Mouse (Mus musculus): ENCODE measurements around the gene Gstt3. TPM values are rescaled to one million over a fixed set of nuclear protein-coding genes. Genes with fewer than 3 reads are reported as not detected.

Gene Gstt3
- total and polyA plus RNA-seq, 2 experiments from 2014 or later: 2.1 to 3.2 TPM

DNA sequence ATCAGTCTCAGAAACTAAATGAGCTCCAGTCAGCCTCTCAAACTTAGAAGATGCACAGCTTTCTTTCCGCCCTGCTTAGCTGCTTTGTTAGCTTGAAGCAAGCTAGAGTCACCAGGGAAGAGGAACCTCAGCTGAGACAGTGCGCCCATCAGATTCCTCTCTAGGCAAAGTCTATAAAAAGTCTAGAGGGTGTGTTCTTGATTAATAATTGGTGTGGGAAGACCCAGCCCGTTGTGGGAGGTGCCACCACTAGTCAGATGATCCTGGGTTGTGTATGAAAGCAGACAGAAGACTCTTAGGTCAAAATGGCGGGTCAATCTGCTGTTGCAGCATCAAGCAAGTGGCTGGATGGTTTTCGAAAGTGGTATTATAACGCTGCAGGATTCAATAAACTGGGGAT, 14.4 kb downstream of the Gstt3 start:
- TF ChIP-seq EP300 (IDR thresholded peaks at IDR 0.05; ENCODE audit: low read depth) (no peak), CTCF (IDR thresholded peaks at IDR 0.05; ENCODE audit: low read depth) (no peak)
- Histone ChIP-seq H3K27ac (ENCODE audit: low read depth) (no peak overlapping the region), H3K27me3 (ENCODE audit: control insufficient read depth, insufficient read depth, low read length) (no peaks in the 10 kb centered on the region), H3K9me3 (replicated peaks; ENCODE audit: control insufficient read depth, low read length) (no peaks in the 10 kb centered on the region), H3K4me2 (ENCODE audit: low read depth, low read length) (no peak overlapping the region), H3K9ac (replicated peaks; ENCODE audit: low read depth, low read length) (no peak overlapping the region), H3K4me3 (ENCODE audit: low read depth, low read length) (no peak overlapping the region), H3K36me3 (replicated peaks; ENCODE audit: control insufficient read depth, insufficient read depth, low read length) (no peaks in the 10 kb centered on the region), H3K4me1 (ENCODE audit: control insufficient read depth, insufficient read depth) (no peaks in the 10 kb centered on the region)
- ATAC-seq (ENCODE audit: insufficient read depth, low read depth) (no peak), DNase-seq (ENCODE audit: low spot score) (no peak)
- 87% methylated on average over 6 of the region's 6 CpGs for whole genome bisulfite sequencing

DNA sequence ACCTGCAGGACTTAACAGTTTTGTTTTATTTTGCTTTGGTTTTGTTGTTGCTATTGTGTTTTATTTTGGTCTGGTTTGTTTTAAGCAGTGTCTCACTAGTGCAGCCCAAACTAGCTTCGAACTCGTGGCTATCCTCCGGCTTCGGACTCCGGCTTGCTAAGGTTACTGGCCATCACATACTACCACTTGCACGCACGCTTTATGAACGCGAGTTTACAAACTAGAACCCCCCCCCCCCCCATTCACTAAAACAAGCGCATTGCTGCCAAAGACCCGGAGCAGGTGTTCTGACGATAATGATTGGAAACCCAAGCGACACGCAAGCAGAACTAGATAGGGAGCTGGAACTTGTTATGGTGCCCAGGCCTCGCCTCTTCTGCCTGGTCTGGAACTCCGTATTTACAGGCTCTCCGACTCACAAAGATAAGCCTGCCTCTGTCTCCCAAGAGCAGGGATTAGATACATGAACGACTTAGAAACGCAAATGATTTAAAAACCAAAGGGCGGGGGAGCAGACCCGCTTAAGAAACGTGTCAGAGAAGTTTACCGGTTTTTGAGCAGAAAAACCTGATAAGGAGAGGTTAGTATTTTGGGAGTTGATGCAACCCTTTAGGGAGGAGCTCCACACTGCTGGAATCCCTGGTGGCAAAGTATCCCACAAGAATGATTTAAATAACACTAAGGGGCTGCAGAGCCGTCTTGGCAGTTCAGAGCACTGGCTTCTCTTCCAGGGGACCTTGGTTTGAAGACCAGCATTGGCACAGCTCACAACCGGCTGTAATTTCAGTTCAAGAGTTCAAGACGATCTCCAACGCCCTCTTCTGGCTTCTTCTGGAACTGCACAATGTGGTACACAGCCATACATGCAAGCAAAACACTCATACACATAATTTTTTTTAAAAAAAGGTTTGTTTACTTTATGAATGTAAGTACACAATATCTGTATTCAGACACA, 16.4 kb downstream of the Gstt3 start:
- Histone ChIP-seq H3K9me3 (replicated peaks; ENCODE audit: control insufficient read depth, low read length) (0 out of 2 replicates have a peak, but pooled peaks cover 3% of the 10 kb centered on the region), H3K36me3 (replicated peaks; ENCODE audit: control insufficient read depth, insufficient read depth, low read length) (no peaks in the 10 kb centered on the region), H3K4me1 (ENCODE audit: control insufficient read depth, insufficient read depth) (no peaks in the 10 kb centered on the region), H3K27ac (ENCODE audit: low read depth) (peak overlapping the region; percentile 35), H3K9ac (replicated peaks; ENCODE audit: low read depth, low read length) (peak overlapping the region; percentile 91), H3K27me3 (ENCODE audit: control insufficient read depth, insufficient read depth, low read length) (no peaks in the 10 kb centered on the region), H3K4me2 (ENCODE audit: low read depth, low read length) (peak overlapping the region; percentile 96), H3K4me3 (ENCODE audit: low read depth, low read length) (peak overlapping the region; percentile 82)
- WGBS: under 1% methylated on average over 27 of the region's 27 CpGs
- TF ChIP-seq EP300 (IDR thresholded peaks at IDR 0.05; ENCODE audit: low read depth) (no peak), CTCF (IDR thresholded peaks at IDR 0.05; ENCODE audit: low read depth) (peak; percentile 59)
- ATAC-seq (ENCODE audit: insufficient read depth, low read depth): peak; percentile 10; the same call in 1 of the 2 replicates
- peak; percentile 76 for DNase-seq (ENCODE audit: low spot score)

DNA sequence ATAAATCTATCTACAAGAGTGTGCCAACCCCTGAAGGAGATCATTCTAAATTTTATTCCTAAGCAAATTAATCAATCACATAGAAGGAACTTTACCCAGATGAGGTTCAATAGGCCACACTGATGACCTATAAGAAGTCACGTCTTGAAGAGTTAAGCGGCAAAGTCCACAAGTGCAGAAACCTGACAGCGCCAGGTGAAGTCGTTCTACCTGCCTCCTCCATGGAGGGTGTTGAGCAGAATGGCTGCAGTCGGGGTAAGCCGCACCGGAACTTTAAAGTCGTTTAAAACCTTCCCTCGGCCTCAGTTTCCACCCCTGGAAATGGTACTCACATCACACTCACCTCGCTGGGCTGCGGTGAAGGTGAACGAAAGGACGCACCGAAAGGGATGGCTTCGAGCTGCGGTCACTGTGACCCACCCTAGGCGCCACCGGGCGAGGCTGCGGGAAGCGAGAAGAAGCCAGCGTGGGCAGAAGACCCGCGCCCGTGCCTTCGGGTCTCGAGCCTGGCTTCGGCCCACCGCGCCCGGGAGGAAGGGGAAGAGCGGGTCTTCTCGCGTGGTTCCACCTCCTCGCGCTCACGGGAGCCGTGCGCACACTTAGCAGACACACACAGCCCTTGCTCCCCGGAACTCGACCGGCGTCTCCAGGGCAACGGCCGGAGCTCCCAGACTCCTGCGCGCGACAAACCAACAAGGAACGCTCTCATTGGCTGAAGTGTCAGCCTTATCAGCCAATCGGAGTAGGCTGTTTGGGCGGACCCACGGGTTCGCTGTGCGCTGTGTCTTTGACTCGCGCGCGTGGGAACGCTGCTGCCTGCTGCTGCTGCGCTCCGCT, 17.3 kb downstream of the Gstt3 start, which contains the start of gene Cabin1:
TSS of gene Cabin1 (minus strand) at position 660 of the 837 bp plus-strand sequence.
- no peak for TF ChIP-seq CTCF (IDR thresholded peaks at IDR 0.05; ENCODE audit: low read depth)
- 0 out of 2 replicates have a peak, but pooled peaks have one; percentile 41 for TF ChIP-seq EP300 (IDR thresholded peaks at IDR 0.05; ENCODE audit: low read depth)
- Histone ChIP-seq H3K4me3 (ENCODE audit: low read depth, low read length) (peak within 1 kb of the TSS; percentile 82), H3K27me3 (ENCODE audit: control insufficient read depth, insufficient read depth, low read length) (no peaks in the 10 kb centered on the region), H3K27ac (ENCODE audit: low read depth) (peak within 1 kb of the TSS; percentile 64), H3K9me3 (replicated peaks; ENCODE audit: control insufficient read depth, low read length) (0 out of 2 replicates have a peak, but pooled peaks cover 3% of the 10 kb centered on the region), H3K9ac (replicated peaks; ENCODE audit: low read depth, low read length) (peak within 1 kb of the TSS; percentile 91), H3K4me2 (ENCODE audit: low read depth, low read length) (peak within 1 kb of the TSS; percentile 96), H3K36me3 (replicated peaks; ENCODE audit: control insufficient read depth, insufficient read depth, low read length) (no peaks in the 10 kb centered on the region), H3K4me1 (ENCODE audit: control insufficient read depth, insufficient read depth) (no peaks in the 10 kb centered on the region)
- DNase-seq (ENCODE audit: low spot score): peak; percentile 97
- under 1% methylated on average over 61 of the region's 61 CpGs for WGBS
- ATAC-seq (ENCODE audit: insufficient read depth, low read depth): peak; percentile 99

DNA sequence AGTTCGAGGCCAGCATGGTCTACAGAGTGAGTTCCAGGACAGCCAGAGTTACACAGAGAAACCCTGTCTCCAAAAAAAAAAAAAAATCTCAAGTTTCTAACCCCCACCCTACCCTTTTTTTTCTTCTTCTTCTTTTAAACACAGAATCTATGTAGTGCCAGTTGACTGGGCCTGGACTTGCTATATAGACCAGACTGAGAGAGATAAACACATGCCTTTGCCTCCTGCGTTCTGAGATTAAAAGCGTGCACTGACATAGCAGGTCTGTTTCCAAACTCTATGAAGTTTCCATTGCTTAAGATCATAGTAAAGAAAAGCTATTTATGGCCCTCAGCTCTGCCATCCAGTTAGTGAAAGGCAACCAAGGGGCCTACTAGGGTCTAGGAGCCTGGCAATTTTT, 18.8 kb downstream of the Gstt3 start:
- 67% methylated on average over 3 of the region's 3 CpGs for WGBS
- no peak for ATAC-seq (ENCODE audit: insufficient read depth, low read depth)
- Histone ChIP-seq H3K9ac (replicated peaks; ENCODE audit: low read depth, low read length) (no peak overlapping the region), H3K4me3 (ENCODE audit: low read depth, low read length) (no peak overlapping the region), H3K27ac (ENCODE audit: low read depth) (no peak overlapping the region), H3K4me1 (ENCODE audit: control insufficient read depth, insufficient read depth) (no peaks in the 10 kb centered on the region), H3K27me3 (ENCODE audit: control insufficient read depth, insufficient read depth, low read length) (no peaks in the 10 kb centered on the region), H3K36me3 (replicated peaks; ENCODE audit: control insufficient read depth, insufficient read depth, low read length) (peaks cover 8% of the 10 kb centered on the region; the same call in 1 of the 2 replicates), H3K4me2 (ENCODE audit: low read depth, low read length) (no peak overlapping the region), H3K9me3 (replicated peaks; ENCODE audit: control insufficient read depth, low read length) (0 out of 2 replicates have a peak, but pooled peaks cover 3% of the 10 kb centered on the region)
- TF ChIP-seq EP300 (IDR thresholded peaks at IDR 0.05; ENCODE audit: low read depth) (no peak), CTCF (IDR thresholded peaks at IDR 0.05; ENCODE audit: low read depth) (no peak)
- no peak for DNase-seq (ENCODE audit: low spot score)

DNA sequence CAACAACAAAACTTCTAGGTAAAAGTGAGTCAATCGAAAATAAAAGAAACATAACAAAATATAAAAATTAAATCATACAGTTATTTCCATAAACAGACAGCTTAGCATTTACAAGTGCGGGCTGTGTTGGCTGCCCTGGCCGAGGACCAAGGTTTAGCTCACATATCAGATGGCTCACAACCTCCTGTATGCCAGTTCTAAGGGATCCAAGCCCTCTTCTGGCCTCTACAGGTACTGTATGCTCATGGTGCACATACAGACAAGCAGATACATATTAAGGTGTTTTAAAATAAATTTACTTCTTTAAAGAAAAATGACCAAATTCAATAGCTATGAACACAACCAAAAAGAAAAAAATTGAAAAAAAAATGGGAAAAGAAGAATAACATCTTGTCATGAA, 20.9 kb downstream of the Gstt3 start:
- DNase-seq (ENCODE audit: low spot score) (no peak), ATAC-seq (ENCODE audit: insufficient read depth, low read depth) (no peak)
- Histone ChIP-seq H3K4me2 (ENCODE audit: low read depth, low read length) (no peak overlapping the region), H3K4me3 (ENCODE audit: low read depth, low read length) (no peak overlapping the region), H3K4me1 (ENCODE audit: control insufficient read depth, insufficient read depth) (no peaks in the 10 kb centered on the region), H3K27ac (ENCODE audit: low read depth) (no peak overlapping the region), H3K9me3 (replicated peaks; ENCODE audit: control insufficient read depth, low read length) (0 out of 2 replicates have a peak, but pooled peaks cover 3% of the 10 kb centered on the region), H3K9ac (replicated peaks; ENCODE audit: low read depth, low read length) (no peak overlapping the region), H3K27me3 (ENCODE audit: control insufficient read depth, insufficient read depth, low read length) (no peaks in the 10 kb centered on the region), H3K36me3 (replicated peaks; ENCODE audit: control insufficient read depth, insufficient read depth, low read length) (peaks cover 19% of the 10 kb centered on the region)
- 95% methylated on average over 3 of the region's 3 CpGs for WGBS
- TF ChIP-seq CTCF (IDR thresholded peaks at IDR 0.05; ENCODE audit: low read depth): no peak
- no peak for TF ChIP-seq EP300 (IDR thresholded peaks at IDR 0.05; ENCODE audit: low read depth)

Measured in heart, postnatal 0 days (tissue).